Mouse (Mus musculus): ENCODE data around the gene Eif3i. TPM values are rescaled to one million over a fixed set of nuclear protein-coding genes. Genes with fewer than 3 reads are reported as not detected.

The Eif3i gene
- polyA plus RNA-seq, 1 experiment = 297 TPM

GRCm38 (mm10) chr4:129571551-129572084, 28.8 kb downstream of the Eif3i start:
- no peak for DNase-seq (ENCODE audit: low read depth)
- no peak for TF ChIP-seq POLR2A (IDR thresholded peaks at IDR 0.05; ENCODE audit: borderline replicate concordance, extremely low read depth, insufficient read depth, insufficient read length, poor library complexity, severe bottlenecking)
- TF ChIP-seq CTCF (IDR thresholded peaks at IDR 0.05; ENCODE audit: borderline replicate concordance, extremely low read depth, insufficient read depth, insufficient read length) = no peak

- DNase-seq (ENCODE audit: low read depth) = no peak
- no peak for TF ChIP-seq POLR2A (IDR thresholded peaks at IDR 0.05; ENCODE audit: borderline replicate concordance, extremely low read depth, insufficient read depth, insufficient read length, poor library complexity, severe bottlenecking)
- no peak for TF ChIP-seq CTCF (IDR thresholded peaks at IDR 0.05; ENCODE audit: borderline replicate concordance, extremely low read depth, insufficient read depth, insufficient read length)
Measured at GRCm38 (mm10) chr4:129570028-129570427, 30.4 kb downstream of the Eif3i start.

GRCm38 (mm10) chr4:129568366-129568765, 32.1 kb downstream of the Eif3i start:
- TF ChIP-seq CTCF (IDR thresholded peaks at IDR 0.05; ENCODE audit: borderline replicate concordance, extremely low read depth, insufficient read depth, insufficient read length) = no peak
- TF ChIP-seq POLR2A (IDR thresholded peaks at IDR 0.05; ENCODE audit: borderline replicate concordance, extremely low read depth, insufficient read depth, insufficient read length, poor library complexity, severe bottlenecking) = no peak
- no peak for DNase-seq (ENCODE audit: low read depth)

- no peak for DNase-seq (ENCODE audit: low read depth)
- TF ChIP-seq CTCF (IDR thresholded peaks at IDR 0.05; ENCODE audit: borderline replicate concordance, extremely low read depth, insufficient read depth, insufficient read length) = no peak
- no peak for TF ChIP-seq POLR2A (IDR thresholded peaks at IDR 0.05; ENCODE audit: borderline replicate concordance, extremely low read depth, insufficient read depth, insufficient read length, poor library complexity, severe bottlenecking)
Measured at GRCm38 (mm10) chr4:129565139-129565538, 35.3 kb downstream of the Eif3i start.

GRCm38 (mm10) chr4:129563718-129564117, 36.7 kb downstream of the Eif3i start:
- TF ChIP-seq POLR2A (IDR thresholded peaks at IDR 0.05; ENCODE audit: borderline replicate concordance, extremely low read depth, insufficient read depth, insufficient read length, poor library complexity, severe bottlenecking) (no peak), CTCF (IDR thresholded peaks at IDR 0.05; ENCODE audit: borderline replicate concordance, extremely low read depth, insufficient read depth, insufficient read length) (no peak)
- no peak for DNase-seq (ENCODE audit: low read depth)

- no peak for DNase-seq (ENCODE audit: low read depth)
- TF ChIP-seq POLR2A (IDR thresholded peaks at IDR 0.05; ENCODE audit: borderline replicate concordance, extremely low read depth, insufficient read depth, insufficient read length, poor library complexity, severe bottlenecking) (no peak), CTCF (IDR thresholded peaks at IDR 0.05; ENCODE audit: borderline replicate concordance, extremely low read depth, insufficient read depth, insufficient read length) (no peak)
Measured at GRCm38 (mm10) chr4:129561184-129561583, 39.3 kb downstream of the Eif3i start.

GRCm38 (mm10) chr4:129558321-129558955, 42.0 kb downstream of the Eif3i start:
- TF ChIP-seq CTCF (IDR thresholded peaks at IDR 0.05; ENCODE audit: borderline replicate concordance, extremely low read depth, insufficient read depth, insufficient read length) = no peak
- no peak for TF ChIP-seq POLR2A (IDR thresholded peaks at IDR 0.05; ENCODE audit: borderline replicate concordance, extremely low read depth, insufficient read depth, insufficient read length, poor library complexity, severe bottlenecking)
- no peak for DNase-seq (ENCODE audit: low read depth)

GRCm38 (mm10) chr4:129557256-129557808, 43.1 kb downstream of the Eif3i start:
- DNase-seq (ENCODE audit: low read depth) = no peak
- TF ChIP-seq POLR2A (IDR thresholded peaks at IDR 0.05; ENCODE audit: borderline replicate concordance, extremely low read depth, insufficient read depth, insufficient read length, poor library complexity, severe bottlenecking) (no peak), CTCF (IDR thresholded peaks at IDR 0.05; ENCODE audit: borderline replicate concordance, extremely low read depth, insufficient read depth, insufficient read length) (no peak)

- TF ChIP-seq POLR2A (IDR thresholded peaks at IDR 0.05; ENCODE audit: borderline replicate concordance, extremely low read depth, insufficient read depth, insufficient read length, poor library complexity, severe bottlenecking) = peak; percentile 26; the same call in 1 of the 2 replicates
- TF ChIP-seq CTCF (IDR thresholded peaks at IDR 0.05; ENCODE audit: borderline replicate concordance, extremely low read depth, insufficient read depth, insufficient read length) = no peak
- DNase-seq (ENCODE audit: low read depth) = peak; percentile 95
Measured at GRCm38 (mm10) chr4:129556532-129557223, 43.8 kb downstream of the Eif3i start.

- peak; percentile 20 for DNase-seq (ENCODE audit: low read depth)
- TF ChIP-seq CTCF (IDR thresholded peaks at IDR 0.05; ENCODE audit: borderline replicate concordance, extremely low read depth, insufficient read depth, insufficient read length) = no peak
- TF ChIP-seq POLR2A (IDR thresholded peaks at IDR 0.05; ENCODE audit: borderline replicate concordance, extremely low read depth, insufficient read depth, insufficient read length, poor library complexity, severe bottlenecking) = no peak
Measured at GRCm38 (mm10) chr4:129555862-129556531, 44.5 kb downstream of the Eif3i start.

GRCm38 (mm10) chr4:129555421-129555861, 45.0 kb downstream of the Eif3i start:
- peak; percentile 40 for DNase-seq (ENCODE audit: low read depth)

GRCm38 (mm10) chr4:129554512-129554911, 45.9 kb downstream of the Eif3i start:
- DNase-seq (ENCODE audit: low read depth) = peak; percentile 19

More at GRCm38 (mm10) chr4:129555421-129555861, 45.0 kb downstream of the Eif3i start:
- TF ChIP-seq POLR2A (IDR thresholded peaks at IDR 0.05; ENCODE audit: borderline replicate concordance, extremely low read depth, insufficient read depth, insufficient read length, poor library complexity, severe bottlenecking) = no peak
- TF ChIP-seq CTCF (IDR thresholded peaks at IDR 0.05; ENCODE audit: borderline replicate concordance, extremely low read depth, insufficient read depth, insufficient read length) = peak; percentile 70

Measured in brain, embryonic 14.5 days (tissue).